In genomic region chr2:165999790-166000189, GRCm38 (mm10) we compare ENCODE assay signal across 9 mouse cellular contexts. TPM values are rescaled to one million over a fixed set of nuclear protein-coding genes. Genes with fewer than 3 reads are reported as not detected.
DNase-seq lines count a peak whose midpoint lies in the region; ATAC-seq and TF ChIP-seq lines count a peak whose summit lies in the region.
"Had no signal": no experiment of that assay in that cellular context is flagged by ENCODE, and none has a peak within 500 bp of the region (broad histone marks: within the 10 kb centered on the region; RNA-seq: fewer than 3 reads in every experiment).

No protein-coding gene starts in this region.

- no peaks in the 10 kb centered on the region for H3K27me3 ChIP-seq in forebrain, embryonic 12.5 days
- no peaks in the 10 kb centered on the region for H3K27me3 ChIP-seq in forebrain, postnatal 0 days (ENCODE audit: insufficient read depth, low read length)
- H3K27me3 ChIP-seq in ES-Bruce4 (ENCODE audit: control insufficient read depth, insufficient read depth, low read length, poor library complexity, severe bottlenecking): no peaks in the 10 kb centered on the region
- no peaks in the 10 kb centered on the region for H3K27me3 ChIP-seq in heart, embryonic 15.5 days
- no peaks in the 10 kb centered on the region for H3K27me3 ChIP-seq in limb, embryonic 10.5 days (ENCODE audit: low read depth, poor library complexity, severe bottlenecking)

- no peak for TF ChIP-seq EP300 in ES-Bruce4 (IDR thresholded peaks at IDR 0.05; ENCODE audit: insufficient read depth, low read depth, low read length)

- H3K9me3 ChIP-seq in forebrain, embryonic 12.5 days: no peaks in the 10 kb centered on the region
- H3K9me3 ChIP-seq in forebrain, postnatal 0 days (ENCODE audit: low read length): no peaks in the 10 kb centered on the region
- no peaks in the 10 kb centered on the region for H3K9me3 ChIP-seq in ES-Bruce4 (replicated peaks; ENCODE audit: control insufficient read depth, insufficient read depth, low read length, poor library complexity, severe bottlenecking)
- H3K9me3 ChIP-seq in heart, embryonic 15.5 days (replicated peaks): no peaks in the 10 kb centered on the region
- H3K9me3 ChIP-seq in limb, embryonic 10.5 days (replicated peaks): no peaks in the 10 kb centered on the region

- no peak for TF ChIP-seq CTCF in forebrain, postnatal 0 days (IDR thresholded peaks at IDR 0.05; ENCODE audit: low read depth)
- TF ChIP-seq CTCF in ES-Bruce4 (IDR thresholded peaks at IDR 0.05; ENCODE audit: low read depth, low read length): no peak

- no peak for ATAC-seq in forebrain, embryonic 12.5 days (ENCODE audit: low FRiP score)
- no peak for ATAC-seq in forebrain, postnatal 0 days
- ATAC-seq in heart, embryonic 15.5 days (replicated peaks; ENCODE audit: insufficient number of reproducible peaks, insufficient read depth, low FRiP score, low read depth): no peak
- ATAC-seq in inflammation-experienced regulatory T-cells, adult 6 months: no peak

- peak overlapping the region; percentile 30; the same call in 1 of the 2 replicates for H3K4me2 ChIP-seq in forebrain, embryonic 12.5 days
- no peak overlapping the region for H3K4me2 ChIP-seq in forebrain, postnatal 0 days (ENCODE audit: low read depth)
- H3K4me2 ChIP-seq in heart, embryonic 15.5 days: peak overlapping the region; percentile 17; the same call in 1 of the 2 replicates

- no peak overlapping the region for H3K9ac ChIP-seq in forebrain, embryonic 12.5 days
- no peak overlapping the region for H3K9ac ChIP-seq in forebrain, postnatal 0 days
- peak overlapping the region; percentile 18; the same call in 1 of the 2 replicates for H3K9ac ChIP-seq in ES-Bruce4 (ENCODE audit: low read depth, poor library complexity, severe bottlenecking)
- H3K9ac ChIP-seq in heart, embryonic 15.5 days: no peak overlapping the region
- H3K9ac ChIP-seq: liver, embryonic 14.5 days had no signal

- WGBS in forebrain, embryonic 12.5 days: 4% methylated on average over 5 of the region's 5 CpGs
- 13% methylated on average over 5 of the region's 5 CpGs for WGBS in forebrain, postnatal 0 days
- 13% methylated on average over 5 of the region's 5 CpGs for WGBS in heart, embryonic 15.5 days
- 13% methylated on average over 5 of the region's 5 CpGs for WGBS in limb, embryonic 10.5 days

- H3K4me1 ChIP-seq in forebrain, embryonic 12.5 days: peaks cover 36% of the 10 kb centered on the region
- 0 out of 2 replicates have a peak, but pooled peaks cover 9% of the 10 kb centered on the region for H3K4me1 ChIP-seq in forebrain, postnatal 0 days (ENCODE audit: insufficient read depth)
- H3K4me1 ChIP-seq in ES-Bruce4 (ENCODE audit: control insufficient read depth, insufficient read depth, low read length): peaks cover 5% of the 10 kb centered on the region
- H3K4me1 ChIP-seq in heart, embryonic 15.5 days (replicated peaks): peaks cover 38% of the 10 kb centered on the region
- H3K4me1 ChIP-seq in limb, embryonic 10.5 days: peaks cover 33% of the 10 kb centered on the region

- H3K4me3 ChIP-seq in forebrain, embryonic 12.5 days (replicated peaks): no peak overlapping the region
- H3K4me3 ChIP-seq in forebrain, postnatal 0 days (ENCODE audit: low read depth, low read length): no peak overlapping the region
- no peak overlapping the region for H3K4me3 ChIP-seq in ES-Bruce4 (ENCODE audit: low read depth, low read length)
- no peak overlapping the region for H3K4me3 ChIP-seq in heart, embryonic 15.5 days
- H3K4me3 ChIP-seq in limb, embryonic 10.5 days: no peak overlapping the region

- DNase-seq in forebrain, postnatal 0 days: no peak
- DNase-seq in limb, embryonic 10.5 days (ENCODE audit: low spot score): peak; percentile 42
- DNase-seq in natural killer cell, adult 2 months (ENCODE audit: low spot score in 2 of 2): no peak
- DNase-seq in right cerebral cortex, postnatal 36 days (ENCODE audit: low spot score in 2 of 2): no peak

- TF ChIP-seq POLR2A in ES-Bruce4 (IDR thresholded peaks at IDR 0.05; ENCODE audit: insufficient read depth, low read length): no peak

- H3K27ac ChIP-seq in forebrain, embryonic 12.5 days: no peak overlapping the region
- H3K27ac ChIP-seq in forebrain, postnatal 0 days (ENCODE audit: low read depth, low read length): no peak overlapping the region
- peak overlapping the region; percentile 70; the same call in 1 of the 2 replicates for H3K27ac ChIP-seq in ES-Bruce4 (ENCODE audit: insufficient read depth, low read length)
- H3K27ac ChIP-seq in heart, embryonic 15.5 days: peak overlapping the region; percentile 9; the same call in 1 of the 2 replicates
- no peak overlapping the region for H3K27ac ChIP-seq in limb, embryonic 10.5 days
- H3K27ac ChIP-seq: liver, embryonic 14.5 days had no signal

- no peaks in the 10 kb centered on the region for H3K36me3 ChIP-seq in forebrain, embryonic 12.5 days (replicated peaks)
- H3K36me3 ChIP-seq in forebrain, postnatal 0 days (ENCODE audit: insufficient read depth): no peaks in the 10 kb centered on the region
- H3K36me3 ChIP-seq in ES-Bruce4 (ENCODE audit: control insufficient read depth, insufficient read depth, low read length, poor library complexity, severe bottlenecking): no peaks in the 10 kb centered on the region; the same call in 1 of the 2 replicates
- no peaks in the 10 kb centered on the region for H3K36me3 ChIP-seq in heart, embryonic 15.5 days
- H3K36me3 ChIP-seq in limb, embryonic 10.5 days: no peaks in the 10 kb centered on the region

RNA-seq across cellular contexts. Expression of gene Ncoa3, which starts 7.4 kb away (rescaled TPM):
- 12.9 and 13.2 TPM in 2 replicates for polyA plus RNA-seq in forebrain, embryonic 12.5 days (2016; fragmentation: Nextera tagmentation; extraction: Ambion mirVana)
- total RNA-seq in forebrain, postnatal 0 days (2014; rRNA removed): 19.8 and 24.1 TPM in 2 replicates
- 6.6 and 9.8 TPM in 2 replicates for polyA plus RNA-seq in forebrain, postnatal 0 days (2015; fragmentation: Nextera tagmentation; extraction: Ambion mirVana)
- polyA plus RNA-seq in ES-Bruce4 (2011; ENCODE audit: insufficient read depth, insufficient read length, low read depth, missing spikeins): 118 and 124 TPM in 2 replicates
- polyA plus RNA-seq in heart, embryonic 15.5 days (2015; fragmentation: Nextera tagmentation; extraction: Ambion mirVana): 8.7 and 11.0 TPM in 2 replicates
- 15.5 and 15.7 TPM in 2 replicates for polyA plus RNA-seq in limb, embryonic 10.5 days (2016; fragmentation: Nextera tagmentation; extraction: Ambion mirVana)
- polyA plus RNA-seq in inflammation-experienced regulatory T-cells, adult 6 months (2017; shearing (Covaris generic)): 10 to 100 TPM; 36.0 to 74.1 (median 67.4) TPM

Comparison
In these comparisons a context has a peak if more than half of its experiments do, and no peak if none do; other contexts are left out.
1. H3K27ac ChIP-seq: peak in ES-Bruce4 (single experiment) and heart, embryonic 15.5 days (single experiment); none in forebrain, embryonic 12.5 days (single experiment), forebrain, postnatal 0 days (single experiment) and limb, embryonic 10.5 days (single experiment).